Comparison of ENCODE assay signal across 12 mouse cellular contexts in the genomic region with DNA sequence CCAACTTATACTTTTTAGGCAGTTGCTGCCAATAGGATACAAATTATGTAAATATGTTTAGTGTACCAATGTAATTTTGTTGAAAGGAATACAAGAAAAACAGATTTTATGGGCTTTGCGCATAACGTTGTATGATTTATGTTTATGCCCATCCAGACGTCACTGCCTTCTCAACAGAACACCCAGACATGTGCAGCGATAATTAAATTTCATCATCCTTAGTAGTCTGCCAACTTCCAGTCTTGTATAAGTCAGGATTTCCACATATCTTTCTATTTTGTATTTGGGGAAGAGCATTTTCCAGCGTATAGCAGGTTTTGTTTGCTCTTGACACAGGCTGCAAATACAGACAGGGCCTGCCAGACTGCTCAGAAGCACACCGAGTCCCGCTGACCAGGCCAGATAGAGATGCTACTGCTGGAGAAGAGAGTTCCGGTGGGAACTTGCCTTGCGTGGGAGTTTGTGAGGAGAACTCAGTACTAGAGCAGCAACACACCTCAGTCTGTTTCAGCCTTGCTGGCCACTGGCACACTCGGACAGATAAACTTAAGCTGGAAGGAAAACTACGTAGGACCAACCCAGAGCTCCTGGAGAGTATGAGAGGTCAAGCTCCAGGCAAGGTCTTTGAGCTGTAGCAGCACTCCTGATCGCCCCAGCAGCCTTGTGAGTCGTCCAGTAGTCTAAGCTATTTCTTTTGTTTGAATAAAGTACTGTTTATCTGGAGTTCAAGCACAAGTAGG. TPM values are rescaled to one million over a fixed set of nuclear protein-coding genes. Genes with fewer than 3 reads are reported as not detected.
A peak's percentile ranks its signal among the peaks of the same experiment; 100 is the strongest.
DNase-seq lines count a peak whose midpoint lies in the region; ATAC-seq and TF ChIP-seq lines count a peak whose summit lies in the region.
"Had no signal": no experiment of that assay in that cellular context is flagged by ENCODE, and none has a peak within 500 bp of the region (broad histone marks: within the 10 kb centered on the region; RNA-seq: fewer than 3 reads in every experiment).

No protein-coding gene starts in this region.

- H3K9ac ChIP-seq in forebrain, embryonic 14.5 days (ENCODE audit: low read length): no peak overlapping the region
- peak overlapping the region; percentile 10; the same call in 1 of the 2 replicates for H3K9ac ChIP-seq in intestine, embryonic 16.5 days (ENCODE audit: low read depth, low read length)
- no peak overlapping the region for H3K9ac ChIP-seq in intestine, embryonic 15.5 days
- no peak overlapping the region for H3K9ac ChIP-seq in stomach, postnatal 0 days (ENCODE audit: low read length)
- H3K9ac ChIP-seq: hindbrain, embryonic 15.5 days had no signal

- 75% methylated on average over 13 of the region's 13 CpGs for WGBS in forebrain, embryonic 14.5 days
- 89% methylated on average over 13 of the region's 13 CpGs for WGBS in forebrain, embryonic 10.5 days
- WGBS in intestine, embryonic 16.5 days: 58% methylated on average over 13 of the region's 13 CpGs
- WGBS in intestine, embryonic 15.5 days: 56% methylated on average over 13 of the region's 13 CpGs
- WGBS in stomach, postnatal 0 days: 44% methylated on average over 13 of the region's 13 CpGs

- peak; percentile 46; the same call in 1 of the 2 replicates for ATAC-seq in forebrain, embryonic 14.5 days
- no peak for ATAC-seq in intestine, embryonic 16.5 days
- ATAC-seq in intestine, embryonic 15.5 days: no peak
- ATAC-seq in stomach, postnatal 0 days (ENCODE audit: low FRiP score, low TSS enrichment): no peak

- H3K27ac ChIP-seq in forebrain, embryonic 14.5 days (ENCODE audit: low read depth, low read length): no peak overlapping the region
- no peak overlapping the region for H3K27ac ChIP-seq in forebrain, embryonic 10.5 days
- H3K27ac ChIP-seq in intestine, embryonic 16.5 days (ENCODE audit: low read length): no peak overlapping the region
- no peak overlapping the region for H3K27ac ChIP-seq in intestine, embryonic 15.5 days
- H3K27ac ChIP-seq in stomach, postnatal 0 days (replicated peaks): 0 out of 2 replicates have a peak overlapping the region, but pooled peaks have one; percentile 4
- H3K27ac ChIP-seq: hindbrain, embryonic 15.5 days had no signal

- peak; percentile 63 for DNase-seq in forebrain, embryonic 14.5 days (ENCODE audit: low spot score)
- DNase-seq in forebrain, embryonic 10.5 days (ENCODE audit: extremely low spot score, low spot score): no peak
- peak; percentile 51 for DNase-seq in ovary, adult 18-20 months (ENCODE audit: low spot score)
- DNase-seq in ovary, postnatal 14 days (ENCODE audit: low spot score): no peak
- DNase-seq in stomach, postnatal 0 days (ENCODE audit: low spot score): no peak
- DNase-seq in B cell, adult 2 months: no peak
- DNase-seq: cerebellum, postnatal 36 days; kidney, adult 9 months had no signal

- no peaks in the 10 kb centered on the region for H3K9me3 ChIP-seq in forebrain, embryonic 14.5 days (replicated peaks; ENCODE audit: control insufficient read depth, low read length)
- H3K9me3 ChIP-seq in forebrain, embryonic 10.5 days: no peaks in the 10 kb centered on the region
- no peaks in the 10 kb centered on the region for H3K9me3 ChIP-seq in intestine, embryonic 16.5 days (ENCODE audit: control insufficient read depth, low read length)
- H3K9me3 ChIP-seq in intestine, embryonic 15.5 days: no peaks in the 10 kb centered on the region
- H3K9me3 ChIP-seq in stomach, postnatal 0 days (ENCODE audit: control insufficient read depth, low read length): no peaks in the 10 kb centered on the region
- H3K9me3 ChIP-seq: hindbrain, embryonic 15.5 days; megakaryocyte, embryonic 14.5 days had no signal

- H3K27me3 ChIP-seq in forebrain, embryonic 14.5 days (replicated peaks; ENCODE audit: control insufficient read depth, insufficient read depth, low read length): no peaks in the 10 kb centered on the region
- no peaks in the 10 kb centered on the region for H3K27me3 ChIP-seq in forebrain, embryonic 10.5 days (ENCODE audit: poor library complexity, severe bottlenecking)
- H3K27me3 ChIP-seq in intestine, embryonic 16.5 days (replicated peaks; ENCODE audit: control insufficient read depth, insufficient read depth, low read length): no peaks in the 10 kb centered on the region
- no peaks in the 10 kb centered on the region for H3K27me3 ChIP-seq in intestine, embryonic 15.5 days (replicated peaks)
- no peaks in the 10 kb centered on the region for H3K27me3 ChIP-seq in stomach, postnatal 0 days (ENCODE audit: control insufficient read depth, insufficient read depth, low read length)
- H3K27me3 ChIP-seq: hindbrain, embryonic 15.5 days; megakaryocyte, embryonic 14.5 days had no signal

- no peaks in the 10 kb centered on the region for H3K4me1 ChIP-seq in forebrain, embryonic 14.5 days (ENCODE audit: control insufficient read depth, insufficient read depth, low read length)
- H3K4me1 ChIP-seq in forebrain, embryonic 10.5 days: no peaks in the 10 kb centered on the region; the same call in 1 of the 2 replicates
- peaks cover 27% of the 10 kb centered on the region for H3K4me1 ChIP-seq in intestine, embryonic 16.5 days (ENCODE audit: control insufficient read depth, insufficient read depth, low read length)
- H3K4me1 ChIP-seq in intestine, embryonic 15.5 days (replicated peaks): peaks cover 15% of the 10 kb centered on the region
- no peaks in the 10 kb centered on the region for H3K4me1 ChIP-seq in stomach, postnatal 0 days (replicated peaks; ENCODE audit: control insufficient read depth, insufficient read depth)
- H3K4me1 ChIP-seq: hindbrain, embryonic 15.5 days had no signal

- TF ChIP-seq EP300 in stomach, postnatal 0 days (optimal IDR thresholded peaks at IDR 0.05): no peak

- H3K36me3 ChIP-seq in forebrain, embryonic 14.5 days (ENCODE audit: control insufficient read depth, insufficient read depth, low read length): no peaks in the 10 kb centered on the region
- no peaks in the 10 kb centered on the region for H3K36me3 ChIP-seq in forebrain, embryonic 10.5 days (replicated peaks)
- H3K36me3 ChIP-seq in intestine, embryonic 16.5 days (ENCODE audit: control insufficient read depth, insufficient read depth, low read length): no peaks in the 10 kb centered on the region
- no peaks in the 10 kb centered on the region for H3K36me3 ChIP-seq in intestine, embryonic 15.5 days
- no peaks in the 10 kb centered on the region for H3K36me3 ChIP-seq in stomach, postnatal 0 days (ENCODE audit: control insufficient read depth, insufficient read depth, low read length)
- H3K36me3 ChIP-seq: hindbrain, embryonic 15.5 days had no signal

- H3K4me3 ChIP-seq in forebrain, embryonic 14.5 days (ENCODE audit: low read depth, low read length): no peak overlapping the region
- no peak overlapping the region for H3K4me3 ChIP-seq in forebrain, embryonic 10.5 days
- H3K4me3 ChIP-seq in intestine, embryonic 16.5 days (ENCODE audit: low read length): no peak overlapping the region
- no peak overlapping the region for H3K4me3 ChIP-seq in intestine, embryonic 15.5 days (replicated peaks)
- H3K4me3 ChIP-seq in stomach, postnatal 0 days (ENCODE audit: low read depth, low read length): no peak overlapping the region
- H3K4me3 ChIP-seq: hindbrain, embryonic 15.5 days; megakaryocyte, embryonic 14.5 days had no signal

- TF ChIP-seq CTCF in stomach, postnatal 0 days (IDR thresholded peaks at IDR 0.05; ENCODE audit: low read depth): no peak

- no peak overlapping the region for H3K4me2 ChIP-seq in forebrain, embryonic 14.5 days (ENCODE audit: low read length)
- H3K4me2 ChIP-seq in intestine, embryonic 16.5 days (ENCODE audit: low read depth, low read length): no peak overlapping the region
- no peak overlapping the region for H3K4me2 ChIP-seq in intestine, embryonic 15.5 days (replicated peaks)
- H3K4me2 ChIP-seq in stomach, postnatal 0 days (replicated peaks; ENCODE audit: low read depth): no peak overlapping the region
- H3K4me2 ChIP-seq: hindbrain, embryonic 15.5 days had no signal

RNA-seq across cellular contexts. Expression of gene Susd1, which starts 21.0 kb away (rescaled TPM):
- polyA plus RNA-seq in forebrain, embryonic 14.5 days (2014; fragmentation: Nextera tagmentation; extraction: Ambion mirVana): 0.66 and 0.70 TPM in 2 replicates
- polyA plus RNA-seq in forebrain, embryonic 10.5 days (2016; fragmentation: Nextera tagmentation; extraction: Ambion mirVana): 2.3 TPM in 2 replicates
- polyA plus RNA-seq in intestine, embryonic 16.5 days (2015; fragmentation: Nextera tagmentation; extraction: Ambion mirVana): 12.7 and 13.0 TPM in 2 replicates
- polyA plus RNA-seq in intestine, embryonic 15.5 days (2015; fragmentation: Nextera tagmentation; extraction: Ambion mirVana): 10.8 and 11.2 TPM in 2 replicates
- polyA plus RNA-seq in stomach, postnatal 0 days (2015; fragmentation: Nextera tagmentation; extraction: Ambion mirVana): 3.2 and 3.4 TPM in 2 replicates

Comparison
In these comparisons a context has a peak if more than half of its experiments do, and no peak if none do; other contexts are left out.
1. DNase-seq: peak in forebrain, embryonic 14.5 days (single experiment) and ovary, adult 18-20 months (single experiment); none in forebrain, embryonic 10.5 days (single experiment), ovary, postnatal 14 days (single experiment), stomach, postnatal 0 days (single experiment) and B cell, adult 2 months (0 of 2).